Mouse (Mus musculus) lung, adult 2 months (tissue): ENCODE measurements around the gene Olfr152.

Experiments
- CTCF ChIP-seq: fragments of 200-500 bp; IDR thresholded peaks from 2 replicates; pipeline ENCODE4 v1.5.1; 2011; ENCODE audit warnings: mild to moderate bottlenecking, low read length, control low read depth; ENCODE audit not compliant: insufficient read depth
- POLR2A ChIP-seq: fragments of 200-500 bp; IDR thresholded peaks from 2 replicates; pipeline ENCODE4 v1.6.1; 2011; ENCODE audit warnings: low read depth, mild to moderate bottlenecking, control low read depth, low read length, borderline replicate concordance; ENCODE audit errors: extremely low read depth

GRCm38 (mm10) chr2:87830233-87830632, 51.0 kb downstream of the Olfr152 start, which contains the start of gene Olfr1148:
- TF ChIP-seq CTCF (no peak), POLR2A (no peak)
